Mouse (Mus musculus) liver, embryonic 14.5 days (tissue): Measurements from ENCODE around the gene Hmg20b.

Experiments
- CTCF ChIP-seq: IDR thresholded peaks from 2 replicates; pipeline ENCODE4 v1.5.1; 2016; ENCODE audit warnings: antibody characterized with exemption, low read depth, control low read depth
- EP300 ChIP-seq: IDR thresholded peaks from 2 replicates; pipeline ENCODE4 v1.6.1; 2016; ENCODE audit warnings: antibody characterized with exemption, low read depth

GRCm38 (mm10) chr10:81345162-81345534 is 5.1 kb downstream of the Hmg20b start:
- no peak for TF ChIP-seq CTCF
- TF ChIP-seq EP300: no peak
